17 mouse cellular contexts compared by ENCODE assay signal in the genomic region with DNA sequence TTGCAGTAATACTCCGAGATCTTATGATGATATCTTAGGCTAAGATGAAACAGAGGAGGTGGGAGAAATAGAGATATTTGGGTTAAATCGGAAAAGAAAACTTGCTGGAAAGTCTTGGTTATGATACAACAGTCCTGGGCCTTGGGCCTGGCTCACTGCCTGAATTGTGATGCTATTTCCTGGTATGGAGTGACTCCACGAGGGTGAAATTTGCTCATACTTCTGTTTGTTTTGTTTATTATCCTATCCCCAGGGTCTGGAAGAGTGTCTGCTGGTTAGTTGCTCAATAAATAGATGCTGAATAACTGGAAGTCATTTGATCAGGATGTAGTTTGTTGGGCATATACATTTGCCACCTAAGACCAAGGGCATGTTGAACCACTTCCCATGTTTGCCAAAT.
DNase-seq lines count a peak whose midpoint lies in the region.
"Had no signal": no experiment of that assay in that cellular context is flagged by ENCODE, and none has a peak within 500 bp of the region (broad histone marks: within the 10 kb centered on the region; RNA-seq: fewer than 3 reads in every experiment).

No protein-coding gene starts in this region.

- DNase-seq in kidney, postnatal 10 days, result peak; percentile 45
- no peak for DNase-seq in kidney, adult 9 months
- DNase-seq in 3T3-L1 (ENCODE audit: low read depth, low spot score), result peak; percentile 65
- peak; percentile 40 for DNase-seq in 416B (ENCODE audit: low read depth)
- DNase-seq in right cerebral cortex, postnatal 10 days (ENCODE audit: low spot score in 2 of 2), result no peak
- DNase-seq in c-Kit-positive CD71-positive TER-119-positive erythroid progenitor cells, embryonic 14.5 days (ENCODE audit: low spot score), result no peak
- DNase-seq: adrenal gland, postnatal 10 days; adrenal gland, postnatal 36 days; B cell, adult 2 months; cerebellum, adult 11 months; cerebellum, adult 2 months; cerebellum, postnatal 10 days; cerebellum, postnatal 36 days; embryo, embryonic 11 days; gastrocnemius, postnatal 25 days; heart, adult 18-20 months; heart, postnatal 14 days had no signal

Comparison
In these comparisons a context has a peak if more than half of its experiments do, and no peak if none do; other contexts are left out.
1. DNase-seq: peak in kidney, postnatal 10 days (single experiment), 3T3-L1 (single experiment) and 416B (single experiment); none in kidney, adult 9 months (single experiment), right cerebral cortex, postnatal 10 days (0 of 2) and c-Kit-positive CD71-positive TER-119-positive erythroid progenitor cells, embryonic 14.5 days (single experiment).